Mouse (Mus musculus) embryonic facial prominence, embryonic 14.5 days (tissue): ENCODE measurements at regions not wholly inside any gene's neighbourhood (a gene's known extent, or its start where the extent isn't known, plus 50 kb on each side); places are given as distances from the start of the nearest gene placed in this dataset.

Experiments used
- ATAC-seq: fragments of 200-750 bp; cut with Nextera tagmentation; 2 replicates; pipeline ENCODE4 v1.8.0; 2017; ENCODE audit warnings: low read depth, moderate number of reproducible peaks, moderate TSS enrichment
- DNase-seq: peaks from one replicate; pipeline ENCODE4 v3.0.0-alpha.2; 2015; ENCODE audit warnings: low spot score
- H3K27ac ChIP-seq: fragments of 300-500 bp; sonication (generic); replicated peaks from 2 replicates; pipeline ENCODE4 v1.5.1; 2014; ENCODE audit warnings: low read depth, mild to moderate bottlenecking, low read length, moderate library complexity
- H3K27me3 ChIP-seq: fragments of 300-500 bp; sonication (generic); replicated peaks from 2 replicates; pipeline ENCODE4 v1.6.1; 2014; ENCODE audit warnings: low read length; ENCODE audit not compliant: control insufficient read depth, insufficient read depth
- H3K36me3 ChIP-seq: fragments of 300-500 bp; sonication (generic); 2 replicates; pipeline ENCODE4 v1.6.1; 2014; ENCODE audit warnings: low read length, mixed read lengths; ENCODE audit not compliant: control insufficient read depth, insufficient read depth
- H3K4me1 ChIP-seq: fragments of 300-500 bp; sonication (generic); 2 replicates; pipeline ENCODE4 v1.6.1; 2014; ENCODE audit warnings: antibody characterized with exemption, low read length; ENCODE audit not compliant: control insufficient read depth, insufficient read depth
- H3K4me2 ChIP-seq: fragments of 300-500 bp; sonication (generic); 2 replicates; pipeline ENCODE4 v1.6.1; 2014; ENCODE audit warnings: low read depth, mild to moderate bottlenecking, low read length, moderate library complexity, mixed read lengths
- H3K4me3 ChIP-seq: fragments of 300-500 bp; sonication (generic); 2 replicates; pipeline ENCODE4 v1.5.1; 2014; ENCODE audit warnings: low read depth, mild to moderate bottlenecking, low read length
- H3K9ac ChIP-seq: fragments of 300-500 bp; sonication (generic); 2 replicates; pipeline ENCODE4 v1.6.1; 2014; ENCODE audit warnings: low read depth, mild to moderate bottlenecking, low read length, moderate library complexity, mixed read lengths
- H3K9me3 ChIP-seq: fragments of 300-500 bp; sonication (generic); 2 replicates; pipeline ENCODE4 v1.6.1; 2016; ENCODE audit warnings: low read length; ENCODE audit not compliant: control insufficient read depth
- WGBS: fragments of 180-500 bp; shearing (Covaris S2); extraction: QIAGEN DNeasy Blood & Tissue Kit; methylation state at CpG from one replicate; pipeline ENCODE4 v1.1.7; 2014; 5-methylcytosine and 5-hydroxymethylcytosine counted together

DNA sequence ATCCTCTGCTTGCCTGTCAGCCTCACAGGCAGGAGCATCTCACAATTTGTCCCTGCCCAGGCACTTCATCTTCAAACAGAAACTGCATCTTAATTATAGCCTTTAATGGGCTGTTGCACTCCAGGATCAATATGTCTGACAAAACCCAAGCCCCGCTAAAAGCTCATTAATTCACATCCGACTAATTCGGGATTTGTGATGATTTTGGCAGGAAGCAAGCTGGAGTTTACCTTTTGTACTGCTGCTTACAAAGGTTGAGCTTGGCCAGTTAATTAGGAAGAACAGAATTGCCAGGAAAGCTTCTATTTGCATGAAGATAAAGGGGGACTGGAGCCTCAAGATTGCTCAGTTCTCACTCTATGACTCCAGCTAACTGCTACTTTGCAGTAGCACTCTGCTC, 596.6 kb upstream of the Sptlc3 start:
- H3K4me1 ChIP-seq: no peaks in the 10 kb centered on the region
- no peak overlapping the region for H3K4me2 ChIP-seq
- 33% methylated on average over 3 of the region's 3 CpGs for WGBS
- H3K27me3 ChIP-seq: no peaks in the 10 kb centered on the region
- no peak overlapping the region for H3K27ac ChIP-seq
- H3K9ac ChIP-seq: no peak overlapping the region
- H3K9me3 ChIP-seq: no peaks in the 10 kb centered on the region
- H3K36me3 ChIP-seq: no peaks in the 10 kb centered on the region
- peak; percentile 5 for DNase-seq
- no peak overlapping the region for H3K4me3 ChIP-seq
- ATAC-seq: no peak

DNA sequence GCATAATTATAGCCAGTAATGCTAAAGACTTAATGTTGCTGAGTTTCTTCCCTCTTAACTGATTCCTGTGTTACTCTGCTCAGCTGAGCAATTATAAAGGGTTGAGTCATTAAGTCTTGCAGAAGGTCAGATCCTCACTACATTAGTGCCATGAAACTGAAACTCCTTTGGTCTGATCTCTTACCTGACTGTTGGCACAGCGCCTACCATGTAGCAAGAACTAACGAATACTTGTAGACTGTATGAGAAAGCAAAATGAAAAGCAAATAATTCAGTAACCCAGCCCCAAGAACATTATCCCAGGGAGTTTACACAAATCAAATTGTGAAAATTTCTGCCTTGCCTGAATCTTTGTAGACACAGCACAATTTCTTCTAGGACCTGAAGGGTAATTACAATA, 556.5 kb upstream of the Sptlc3 start:
- Histone ChIP-seq H3K4me3 (no peak overlapping the region), H3K27me3 (no peaks in the 10 kb centered on the region), H3K36me3 (no peaks in the 10 kb centered on the region), H3K27ac (no peak overlapping the region), H3K9ac (no peak overlapping the region), H3K9me3 (no peaks in the 10 kb centered on the region), H3K4me2 (no peak overlapping the region), H3K4me1 (no peaks in the 10 kb centered on the region)
- WGBS: 81% methylated on average over 2 of the region's 2 CpGs
- peak; percentile 11 for DNase-seq
- no peak for ATAC-seq

DNA sequence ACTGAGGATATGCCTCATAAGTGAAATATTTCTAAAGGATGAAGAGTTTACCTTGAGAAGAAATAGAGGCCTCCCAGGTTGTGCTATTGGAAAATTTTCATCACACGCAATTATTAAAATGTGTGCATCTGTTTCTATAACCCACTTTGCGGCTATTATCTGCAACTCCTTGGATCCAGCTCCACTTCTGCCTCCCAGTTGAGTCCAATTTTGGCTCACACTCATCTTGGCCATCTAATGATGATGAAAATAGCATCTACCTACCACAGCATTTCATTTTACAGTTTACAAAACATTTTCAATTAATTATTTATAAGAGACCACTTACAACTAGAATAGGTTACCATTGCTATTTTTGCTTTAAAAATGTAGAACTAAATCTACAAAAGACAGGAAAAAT, 554.3 kb upstream of the Sptlc3 start:
- Histone ChIP-seq H3K9ac (no peak overlapping the region), H3K4me1 (no peaks in the 10 kb centered on the region), H3K4me2 (no peak overlapping the region), H3K27me3 (no peaks in the 10 kb centered on the region), H3K4me3 (no peak overlapping the region), H3K9me3 (no peaks in the 10 kb centered on the region), H3K27ac (no peak overlapping the region), H3K36me3 (no peaks in the 10 kb centered on the region)
- ATAC-seq (no peak), DNase-seq (peak; percentile 16)
- 87% methylated on average over 2 of the region's 2 CpGs for WGBS

DNA sequence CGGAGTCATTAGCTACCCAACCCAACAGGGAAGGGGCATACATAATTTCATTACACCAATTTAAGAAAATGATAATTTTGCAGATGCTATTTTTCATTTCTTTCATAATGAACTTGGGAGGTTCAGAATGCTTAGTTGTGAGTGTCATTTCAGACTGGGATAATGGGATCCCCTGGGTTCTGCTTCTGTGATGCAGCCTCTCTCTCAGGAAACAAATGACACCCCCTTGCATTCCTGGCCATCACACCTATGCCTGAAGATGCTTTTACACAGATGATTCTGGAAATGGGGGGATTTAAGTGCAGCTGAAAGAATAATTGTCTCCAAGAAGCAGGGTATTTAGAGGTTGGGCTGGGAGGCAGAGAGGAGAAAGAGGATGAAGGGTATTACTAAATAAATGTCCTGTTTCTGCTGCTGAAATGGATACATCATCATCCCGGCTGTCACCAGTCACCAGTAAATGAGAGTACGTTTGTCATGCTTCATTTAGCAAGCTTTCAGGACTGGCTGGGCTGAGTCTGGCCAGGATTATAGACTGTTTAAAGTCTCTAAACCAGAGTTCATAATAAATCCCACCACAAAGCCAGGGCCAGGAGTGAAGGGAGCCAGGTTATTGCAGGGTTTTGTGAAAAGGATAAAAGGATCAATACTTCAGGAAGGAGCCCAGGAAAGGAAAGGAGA, 527.5 kb upstream of the Sptlc3 start:
- Histone ChIP-seq H3K27ac (no peak overlapping the region), H3K9me3 (no peaks in the 10 kb centered on the region), H3K9ac (no peak overlapping the region), H3K4me3 (no peak overlapping the region), H3K4me1 (no peaks in the 10 kb centered on the region), H3K27me3 (no peaks in the 10 kb centered on the region), H3K4me2 (no peak overlapping the region), H3K36me3 (no peaks in the 10 kb centered on the region)
- DNase-seq (no peak), ATAC-seq (no peak)
- WGBS: 38% methylated on average over 3 of the region's 3 CpGs

DNA sequence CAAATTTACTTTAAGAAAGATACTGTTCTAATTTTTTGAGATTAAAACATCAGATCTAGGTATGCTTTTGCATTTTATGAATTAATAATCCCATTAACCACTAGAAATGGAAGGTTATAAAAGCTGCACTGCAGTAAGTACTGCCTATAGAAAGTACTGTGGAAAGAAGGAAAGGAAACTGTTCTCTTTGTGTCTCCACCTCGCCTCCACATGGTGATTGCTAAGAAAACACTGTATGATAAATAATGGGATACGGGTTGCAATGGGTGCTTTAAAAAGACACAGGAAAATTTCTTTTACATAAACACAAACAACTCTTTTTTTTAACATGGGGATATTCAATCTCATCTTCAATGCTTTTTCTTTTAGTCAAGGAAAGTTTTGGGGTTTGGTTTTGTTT, 519.2 kb upstream of the Sptlc3 start:
- H3K27me3 ChIP-seq: no peaks in the 10 kb centered on the region
- H3K9me3 ChIP-seq: no peaks in the 10 kb centered on the region
- ATAC-seq (no peak), DNase-seq (no peak)
- no peaks in the 10 kb centered on the region for H3K36me3 ChIP-seq
- H3K4me1 ChIP-seq: no peaks in the 10 kb centered on the region
- no peak overlapping the region for H3K4me3 ChIP-seq
- H3K4me2 ChIP-seq: no peak overlapping the region
- H3K27ac ChIP-seq: no peak overlapping the region
- 32% methylated on average over 2 of the region's 2 CpGs for WGBS
- no peak overlapping the region for H3K9ac ChIP-seq

DNA sequence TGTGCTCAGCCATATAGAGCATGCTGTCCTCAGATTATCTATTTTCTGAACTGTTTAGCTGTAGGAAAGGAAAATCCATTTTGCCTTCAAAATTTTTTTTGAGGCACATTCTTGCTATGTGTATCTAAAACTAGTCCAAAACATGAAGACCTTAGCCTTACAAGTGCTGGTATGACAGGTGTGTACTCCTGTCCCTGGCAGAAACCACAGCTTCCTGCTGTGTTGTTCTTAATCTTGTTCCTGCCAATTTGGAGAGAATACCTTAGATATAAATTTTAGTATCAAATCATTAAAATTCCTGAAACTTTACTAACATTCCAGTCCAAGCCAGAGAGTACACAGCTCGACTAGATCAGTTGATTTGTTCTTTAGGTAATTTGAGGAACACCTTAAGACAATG, 503.7 kb upstream of the Sptlc3 start:
- Histone ChIP-seq H3K27ac (no peak overlapping the region), H3K9ac (no peak overlapping the region), H3K36me3 (no peaks in the 10 kb centered on the region), H3K27me3 (no peaks in the 10 kb centered on the region), H3K4me1 (no peaks in the 10 kb centered on the region), H3K4me3 (no peak overlapping the region), H3K4me2 (no peak overlapping the region), H3K9me3 (no peaks in the 10 kb centered on the region)
- 37% methylated on average over 1 of the region's 1 CpGs for WGBS
- DNase-seq (no peak), ATAC-seq (no peak)

DNA sequence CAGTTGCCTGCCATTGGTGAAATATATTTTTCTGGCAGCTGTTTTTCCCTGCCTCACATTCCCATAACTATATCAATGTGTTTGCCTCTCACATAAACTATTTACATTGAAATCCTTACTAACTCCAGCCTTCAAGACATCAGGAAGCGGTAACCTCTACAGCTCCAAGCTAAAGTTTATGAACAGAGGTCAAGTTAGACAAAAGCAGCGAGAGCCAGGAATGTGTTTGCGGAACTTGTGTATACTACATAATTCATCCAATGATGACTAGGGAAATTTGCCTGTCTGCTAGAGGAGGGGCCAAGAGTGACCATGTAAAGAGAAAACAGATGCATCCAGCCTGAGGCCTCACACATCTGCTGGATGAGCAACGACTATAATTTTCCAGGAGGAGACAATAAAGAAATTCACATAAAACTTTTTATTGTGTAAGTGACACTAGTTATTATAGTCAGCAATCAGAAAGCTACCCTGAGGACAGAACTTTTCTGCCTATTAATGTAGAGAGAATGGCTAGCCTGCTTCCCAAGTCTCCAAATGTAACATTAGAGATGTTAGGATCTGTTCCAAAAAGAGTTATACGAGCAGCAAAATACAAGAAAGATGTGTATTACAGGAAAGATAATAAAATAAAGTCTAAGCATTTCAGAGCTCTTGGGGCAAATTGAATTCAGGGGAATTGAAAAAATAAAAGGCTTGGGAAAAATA, 461.5 kb upstream of the Sptlc3 start:
- 37% methylated on average over 5 of the region's 5 CpGs for WGBS
- no peaks in the 10 kb centered on the region for H3K4me1 ChIP-seq
- H3K27me3 ChIP-seq: no peaks in the 10 kb centered on the region
- H3K27ac ChIP-seq: no peak overlapping the region
- no peaks in the 10 kb centered on the region for H3K9me3 ChIP-seq
- H3K4me3 ChIP-seq: no peak overlapping the region
- H3K36me3 ChIP-seq: no peaks in the 10 kb centered on the region
- ATAC-seq: peak; percentile 82
- no peak overlapping the region for H3K4me2 ChIP-seq
- no peak overlapping the region for H3K9ac ChIP-seq
- peak; percentile 87 for DNase-seq

DNA sequence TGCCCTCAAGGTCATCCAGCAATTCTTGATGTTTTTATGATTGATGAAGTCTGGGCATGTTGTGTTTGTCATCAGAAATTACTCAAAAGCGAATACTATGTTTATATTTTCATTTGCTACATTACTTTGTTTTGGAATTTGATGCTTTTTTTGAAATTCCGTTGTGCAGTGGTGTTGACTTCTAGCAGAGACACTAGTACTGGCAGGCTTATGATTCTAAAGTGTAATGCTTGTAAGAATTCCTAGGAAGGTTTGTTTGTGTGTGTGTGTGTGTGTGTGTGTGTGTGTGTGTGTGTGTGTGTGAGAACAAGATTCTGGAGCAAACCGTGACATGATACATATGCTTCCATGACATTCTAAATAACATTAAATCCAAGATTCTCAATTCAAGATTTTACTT, 458.9 kb upstream of the Sptlc3 start:
- 71% methylated on average over 3 of the region's 3 CpGs for WGBS
- Histone ChIP-seq H3K4me1 (no peaks in the 10 kb centered on the region), H3K9ac (no peak overlapping the region), H3K27ac (no peak overlapping the region), H3K4me2 (no peak overlapping the region), H3K36me3 (no peaks in the 10 kb centered on the region), H3K9me3 (no peaks in the 10 kb centered on the region), H3K4me3 (no peak overlapping the region), H3K27me3 (no peaks in the 10 kb centered on the region)
- ATAC-seq: no peak
- DNase-seq: no peak

DNA sequence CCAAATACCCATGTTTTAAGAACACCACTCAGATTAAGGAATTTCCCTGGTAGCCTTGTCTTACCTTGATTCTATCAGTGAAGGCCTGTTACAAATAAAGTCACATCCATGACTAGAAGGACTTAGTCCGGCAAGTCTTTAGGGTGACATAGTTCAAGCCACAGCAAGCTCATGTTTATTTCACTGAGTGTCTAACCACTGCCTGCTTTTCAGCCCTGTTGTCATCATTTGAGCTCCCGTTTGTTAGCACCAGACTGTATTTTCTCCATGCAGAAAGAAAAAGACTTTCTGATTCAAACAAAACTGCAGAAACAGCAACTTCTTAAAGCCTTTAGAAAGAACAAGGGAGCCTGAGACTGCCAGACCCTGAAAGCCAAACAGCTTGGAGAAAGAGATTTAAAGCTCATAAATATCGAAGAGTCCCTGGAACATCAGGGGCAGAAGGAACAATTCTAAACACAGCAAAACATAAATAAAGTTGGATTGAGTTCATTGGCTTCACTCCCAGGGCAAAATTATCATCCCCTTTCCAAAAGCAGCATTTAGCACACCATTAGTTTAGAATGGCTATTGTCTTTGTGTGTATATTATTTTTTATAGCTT, 451.9 kb upstream of the Sptlc3 start:
- DNase-seq (no peak), ATAC-seq (no peak)
- H3K9ac ChIP-seq: no peak overlapping the region
- H3K9me3 ChIP-seq: no peaks in the 10 kb centered on the region
- H3K4me2 ChIP-seq: no peak overlapping the region
- H3K4me1 ChIP-seq: no peaks in the 10 kb centered on the region
- H3K36me3 ChIP-seq: no peaks in the 10 kb centered on the region
- H3K4me3 ChIP-seq: no peak overlapping the region
- H3K27ac ChIP-seq: no peak overlapping the region
- whole genome bisulfite sequencing: 68% methylated on average over 3 of the region's 3 CpGs
- no peaks in the 10 kb centered on the region for H3K27me3 ChIP-seq
